Mouse (Mus musculus): ENCODE data around the gene Trpc5os.

Gene Trpc5os

GRCm38 (mm10) chrX:144456281-144456680 is at the start of gene Trpc5os:
Gene Trpc5os (plus strand): TSS chrX:144456581.
- no peak for DNase-seq (ENCODE audit: low spot score)

GRCm38 (mm10) chrX:144408036-144408435 is 48.3 kb upstream of the Trpc5os start:
- DNase-seq (ENCODE audit: low spot score) = no peak

- no peak for DNase-seq (ENCODE audit: low spot score)
Measured at GRCm38 (mm10) chrX:144420259-144420658, 36.1 kb upstream of the Trpc5os start.

- no peak for DNase-seq (ENCODE audit: low spot score)
Measured at GRCm38 (mm10) chrX:144421091-144421490, 35.3 kb upstream of the Trpc5os start.

- no peak for DNase-seq (ENCODE audit: low spot score)
Measured at GRCm38 (mm10) chrX:144423848-144424247, 32.5 kb upstream of the Trpc5os start.

DNA sequence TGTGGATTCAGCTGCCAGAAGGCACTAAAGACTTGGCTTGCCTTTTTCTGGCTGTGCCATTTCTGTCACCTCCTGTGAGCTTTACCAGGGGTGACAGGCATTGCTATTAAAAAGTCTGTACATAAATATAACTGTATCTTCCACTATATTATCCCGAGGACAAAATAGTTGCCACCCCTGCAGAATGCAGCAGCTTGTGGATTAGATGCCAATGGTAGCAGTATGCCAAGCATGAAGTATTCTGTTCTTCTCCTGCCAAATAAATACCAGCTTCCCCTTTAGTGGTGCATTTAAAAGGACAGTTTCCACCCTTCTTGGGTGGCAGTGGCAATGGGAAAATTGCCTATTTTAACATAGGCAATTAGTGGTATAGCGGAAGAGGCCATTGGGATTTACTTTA is 8.0 kb downstream of the Trpc5os start:
- DNase-seq (ENCODE audit: low spot score) = no peak

DNA sequence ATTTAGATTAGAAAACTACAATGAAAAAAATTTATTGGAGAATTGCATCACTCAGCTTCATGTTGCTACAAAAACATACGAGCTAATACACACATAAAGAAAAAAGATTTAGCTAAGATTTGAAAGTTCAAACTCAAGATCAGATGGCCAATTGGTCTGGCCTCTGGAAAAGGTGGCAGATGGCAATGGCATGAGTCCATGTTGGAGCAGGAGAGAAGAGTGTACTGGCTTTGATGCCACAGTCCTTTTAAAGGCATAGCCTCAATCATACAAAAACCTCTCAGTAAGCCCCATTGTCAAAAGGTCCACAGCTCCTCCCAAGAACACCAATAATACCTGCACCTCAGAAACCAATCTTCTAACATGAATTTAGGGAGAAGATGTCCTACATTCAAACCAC is 35.0 kb downstream of the Trpc5os start:
- DNase-seq (ENCODE audit: low spot score) = no peak

- no peak for DNase-seq (ENCODE audit: low spot score)
Measured at GRCm38 (mm10) chrX:144523239-144523638, 66.9 kb downstream of the Trpc5os start.

GRCm38 (mm10) chrX:144526042-144526441 is 69.7 kb downstream of the Trpc5os start:
- no peak for DNase-seq (ENCODE audit: low spot score)

All from testis, postnatal 10 days (tissue).